Comparison of ENCODE assay signal across 8 mouse cellular contexts in the genomic region with DNA sequence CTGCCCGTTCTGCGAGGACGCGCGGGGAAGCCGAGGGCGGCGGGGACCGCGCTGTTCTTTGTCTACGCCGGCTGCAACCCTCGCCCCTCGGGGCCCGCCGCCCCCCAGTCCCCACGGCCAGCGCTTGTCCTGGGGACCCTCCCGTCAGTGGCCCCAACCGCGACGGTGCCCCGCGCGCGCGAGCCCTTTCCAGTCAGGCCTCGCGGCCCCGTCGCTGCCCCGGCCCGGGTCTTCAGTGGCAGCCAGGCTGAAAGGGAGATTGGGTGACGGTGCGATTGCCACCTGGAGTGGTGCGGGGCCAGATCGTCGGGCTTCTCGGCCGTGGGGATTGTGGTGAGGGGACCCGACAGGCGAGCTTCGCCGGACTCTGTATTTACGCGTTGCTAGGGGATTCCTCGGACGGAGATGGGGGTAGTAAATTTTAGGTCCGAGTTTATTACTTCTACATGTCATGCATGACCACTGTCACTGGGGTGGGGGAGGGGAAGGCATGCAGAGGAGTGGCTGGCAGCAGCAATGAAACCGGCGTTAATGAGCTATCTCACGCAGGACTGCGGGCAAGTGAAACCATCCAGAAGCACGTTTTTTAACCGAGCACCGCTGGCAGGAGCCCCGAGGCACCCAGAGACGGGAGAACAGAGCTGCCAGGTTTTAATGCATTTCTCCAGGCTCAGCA. TPM values are rescaled to one million over a fixed set of nuclear protein-coding genes. Genes with fewer than 3 reads are reported as not detected.
DNase-seq lines count a peak whose midpoint lies in the region; ATAC-seq and TF ChIP-seq lines count a peak whose summit lies in the region.

No protein-coding gene starts in this region.

- no peak overlapping the region for H3K27ac ChIP-seq in embryonic facial prominence, embryonic 12.5 days
- H3K27ac ChIP-seq in hindbrain, embryonic 14.5 days = peak overlapping the region; percentile 85
- peak overlapping the region; percentile 97 for H3K27ac ChIP-seq in liver, embryonic 14.5 days
- no peak overlapping the region for H3K27ac ChIP-seq in stomach, embryonic 14.5 days (ENCODE audit: low read length)

- peak; percentile 41; the same call in 1 of the 2 replicates for ATAC-seq in embryonic facial prominence, embryonic 12.5 days (ENCODE audit: insufficient number of reproducible peaks, insufficient read depth, low FRiP score, low TSS enrichment)
- peak; percentile 68 for ATAC-seq in hindbrain, embryonic 14.5 days (ENCODE audit: low FRiP score)
- peak; percentile 12 for ATAC-seq in liver, embryonic 14.5 days (ENCODE audit: insufficient read depth)
- peak; percentile 35; the same call in 1 of the 2 replicates for ATAC-seq in stomach, embryonic 14.5 days (ENCODE audit: insufficient number of reproducible peaks, insufficient read depth, low FRiP score, low read depth)

- peak overlapping the region; percentile 44 for H3K9ac ChIP-seq in embryonic facial prominence, embryonic 12.5 days
- peak overlapping the region; percentile 88 for H3K9ac ChIP-seq in hindbrain, embryonic 14.5 days
- H3K9ac ChIP-seq in liver, embryonic 14.5 days (replicated peaks) = peak overlapping the region; percentile 85
- H3K9ac ChIP-seq in stomach, embryonic 14.5 days (replicated peaks; ENCODE audit: low read depth, low read length) = peak overlapping the region; percentile 10; the same call in 1 of the 2 replicates

- peaks cover 84% of the 10 kb centered on the region for H3K27me3 ChIP-seq in embryonic facial prominence, embryonic 12.5 days
- peaks cover 32% of the 10 kb centered on the region; the same call in 1 of the 2 replicates for H3K27me3 ChIP-seq in hindbrain, embryonic 14.5 days (ENCODE audit: control insufficient read depth, insufficient read depth, low read length)
- peaks cover 54% of the 10 kb centered on the region for H3K27me3 ChIP-seq in liver, embryonic 14.5 days (ENCODE audit: control insufficient read depth, insufficient read depth, low read length)
- peaks cover 59% of the 10 kb centered on the region for H3K27me3 ChIP-seq in stomach, embryonic 14.5 days (ENCODE audit: control insufficient read depth, insufficient read depth, low read length)

- no peaks in the 10 kb centered on the region for H3K36me3 ChIP-seq in embryonic facial prominence, embryonic 12.5 days
- no peaks in the 10 kb centered on the region for H3K36me3 ChIP-seq in hindbrain, embryonic 14.5 days (replicated peaks; ENCODE audit: control insufficient read depth, insufficient read depth)
- H3K36me3 ChIP-seq in liver, embryonic 14.5 days (replicated peaks; ENCODE audit: control insufficient read depth, insufficient read depth, low read depth) = no peaks in the 10 kb centered on the region
- no peaks in the 10 kb centered on the region for H3K36me3 ChIP-seq in stomach, embryonic 14.5 days (ENCODE audit: control insufficient read depth, insufficient read depth, low read length)

- TF ChIP-seq CTCF in liver, embryonic 14.5 days (IDR thresholded peaks at IDR 0.05; ENCODE audit: low read depth) = no peak

- peak overlapping the region; percentile 87 for H3K4me2 ChIP-seq in embryonic facial prominence, embryonic 12.5 days (replicated peaks)
- peak overlapping the region; percentile 96 for H3K4me2 ChIP-seq in hindbrain, embryonic 14.5 days (replicated peaks)
- H3K4me2 ChIP-seq in liver, embryonic 14.5 days (ENCODE audit: low read depth) = peak overlapping the region; percentile 80
- peak overlapping the region; percentile 97 for H3K4me2 ChIP-seq in stomach, embryonic 14.5 days (replicated peaks; ENCODE audit: low read depth, low read length)

- H3K9me3 ChIP-seq in embryonic facial prominence, embryonic 12.5 days = no peaks in the 10 kb centered on the region
- H3K9me3 ChIP-seq in hindbrain, embryonic 14.5 days (ENCODE audit: control insufficient read depth, low read length) = no peaks in the 10 kb centered on the region
- no peaks in the 10 kb centered on the region for H3K9me3 ChIP-seq in liver, embryonic 14.5 days (ENCODE audit: control insufficient read depth, low read length)
- no peaks in the 10 kb centered on the region for H3K9me3 ChIP-seq in stomach, embryonic 14.5 days (ENCODE audit: control insufficient read depth, low read depth, low read length)

- peak; percentile 7 to 24 for DNase-seq in adrenal gland, adult 18-20 months (ENCODE audit: low spot score in 2 of 2)
- DNase-seq in adrenal gland, adult 8-10 months = no peak
- DNase-seq in adrenal gland, postnatal 14 days = peak; percentile 11
- peak; percentile 39 for DNase-seq in hindbrain, embryonic 14.5 days (ENCODE audit: low spot score)
- peak in 1 of 3 experiments; percentile 55 for DNase-seq in liver, embryonic 14.5 days (ENCODE audit: low read depth in 3 of 3, low spot score in 3 of 3)
- no peak for DNase-seq in frontal cortex, adult 2 months (ENCODE audit: extremely low spot score in 1 of 2, low spot score in 1 of 2)

- no peak for TF ChIP-seq EP300 in liver, embryonic 14.5 days (IDR thresholded peaks at IDR 0.05; ENCODE audit: low read depth)

- H3K4me1 ChIP-seq in embryonic facial prominence, embryonic 12.5 days = peaks cover 15% of the 10 kb centered on the region
- peaks cover 8% of the 10 kb centered on the region; the same call in 1 of the 2 replicates for H3K4me1 ChIP-seq in hindbrain, embryonic 14.5 days (replicated peaks; ENCODE audit: control insufficient read depth, insufficient read depth, low read length)
- H3K4me1 ChIP-seq in liver, embryonic 14.5 days (replicated peaks; ENCODE audit: control insufficient read depth in 2 of 2, insufficient read depth in 2 of 2, low read length in 1 of 2) = peaks cover 42 to 43% of the 10 kb centered on the region in 2 experiments
- peaks cover 10% of the 10 kb centered on the region; the same call in 1 of the 2 replicates for H3K4me1 ChIP-seq in stomach, embryonic 14.5 days (ENCODE audit: control insufficient read depth, insufficient read depth, low read length)

- 1% methylated on average over 58 of the region's 58 CpGs for WGBS in embryonic facial prominence, embryonic 12.5 days
- under 1% methylated on average over 45 of the region's 58 CpGs for WGBS in hindbrain, embryonic 14.5 days
- WGBS in liver, embryonic 14.5 days (ENCODE audit: insufficient replicate concordance) = 1% methylated on average over 58 of the region's 58 CpGs
- WGBS in stomach, embryonic 14.5 days = 2% methylated on average over 46 of the region's 58 CpGs

- H3K4me3 ChIP-seq in embryonic facial prominence, embryonic 12.5 days = peak overlapping the region; percentile 48
- H3K4me3 ChIP-seq in hindbrain, embryonic 14.5 days (replicated peaks; ENCODE audit: low read length) = peak overlapping the region; percentile 72
- H3K4me3 ChIP-seq in liver, embryonic 14.5 days (ENCODE audit: insufficient read depth in 1 of 2, low read depth in 2 of 2, low read length in 2 of 2) = peak overlapping the region; percentile 66 to 67
- peak overlapping the region; percentile 52 for H3K4me3 ChIP-seq in stomach, embryonic 14.5 days (ENCODE audit: low read depth, low read length)

RNA-seq across cellular contexts. Expression of a gene that starts 0.6 kb away (rescaled TPM):
- total RNA-seq in adrenal gland, adult 18-20 months (2021) = 1 to 10 TPM; 1.7 to 1.9 TPM
- 1 to 10 TPM in 2 of 4 experiments, under 1 TPM in 2; 0.83 to 2.4 (median 1.4) TPM for total RNA-seq in adrenal gland, adult 8-10 months (2022)
- total RNA-seq in adrenal gland, postnatal 14 days (2021) = 7.4 and 15.8 TPM in 2 replicates
- polyA plus RNA-seq in embryonic facial prominence, embryonic 12.5 days (2016; fragmentation: Nextera tagmentation; extraction: Ambion mirVana) = 4.1 and 5.2 TPM in 2 replicates
- 63.3 and 63.5 TPM in 2 replicates for polyA plus RNA-seq in hindbrain, embryonic 14.5 days (2014; fragmentation: Nextera tagmentation; extraction: Ambion mirVana)
- 25.4 and 38.7 TPM in 2 replicates for polyA plus RNA-seq in liver, embryonic 14.5 days (2012; rRNA removed)
- polyA plus RNA-seq in liver, embryonic 14.5 days (2014; fragmentation: Nextera tagmentation; extraction: Ambion mirVana) = 25.7 and 27.4 TPM in 2 replicates
- polyA plus RNA-seq in stomach, embryonic 14.5 days (2014; fragmentation: Nextera tagmentation; extraction: Ambion mirVana) = 5.2 and 5.9 TPM in 2 replicates
- 111 and 123 TPM in 2 replicates for polyA plus RNA-seq in frontal cortex, adult 2 months (2012; rRNA removed)

Comparison
In these comparisons a context has a peak if more than half of its experiments do, and no peak if none do; other contexts are left out.
1. DNase-seq: peak in adrenal gland, adult 18-20 months (2 of 2), adrenal gland, postnatal 14 days (single experiment) and hindbrain, embryonic 14.5 days (single experiment); none in adrenal gland, adult 8-10 months (single experiment) and frontal cortex, adult 2 months (0 of 2).
2. ATAC-seq: peak in every context shown above with its lines; median percentile 68 in hindbrain, embryonic 14.5 days; 41 in embryonic facial prominence, embryonic 12.5 days; 35 in stomach, embryonic 14.5 days; 12 in liver, embryonic 14.5 days.
3. H3K27ac ChIP-seq: peak in hindbrain, embryonic 14.5 days (single experiment) and liver, embryonic 14.5 days (single experiment); none in embryonic facial prominence, embryonic 12.5 days (single experiment) and stomach, embryonic 14.5 days (single experiment).
4. H3K9ac ChIP-seq: peak in every context shown above with its lines; median percentile 88 in hindbrain, embryonic 14.5 days; 85 in liver, embryonic 14.5 days; 44 in embryonic facial prominence, embryonic 12.5 days; 10 in stomach, embryonic 14.5 days.
5. Peak in every context shown above with its lines, with median percentiles within 50 percentile points of each other: H3K4me2 ChIP-seq and H3K4me3 ChIP-seq.